In the genomic region with DNA sequence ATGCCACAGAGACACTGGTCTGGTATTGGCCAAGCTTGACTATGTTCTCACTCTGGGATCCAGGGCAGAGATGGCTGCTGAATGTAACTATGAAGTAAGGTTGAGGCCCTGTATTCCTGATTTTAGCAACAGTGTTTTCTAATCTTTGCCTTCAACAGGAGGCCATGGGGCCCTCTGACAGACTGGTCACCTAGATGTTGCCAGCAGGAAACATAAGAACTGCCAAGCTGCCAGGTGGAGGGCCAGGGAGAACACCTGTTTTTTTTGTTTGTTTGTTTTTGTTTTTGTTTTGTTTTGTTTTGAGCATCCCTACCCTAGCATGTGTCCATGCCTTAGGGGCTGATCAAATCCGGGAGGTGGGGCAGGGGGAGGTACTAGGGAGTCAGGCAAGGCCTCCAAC, we compare ENCODE assay signal across 9 mouse cellular contexts.
"Had no signal": no experiment of that assay in that cellular context is flagged by ENCODE, and none has a peak within 500 bp of the region (broad histone marks: within the 10 kb centered on the region; RNA-seq: fewer than 3 reads in every experiment).

No protein-coding gene starts in this region.

- H3K4me3 ChIP-seq: liver, embryonic 13.5 days; midbrain, embryonic 12.5 days had no signal

- H3K27me3 ChIP-seq: liver, embryonic 13.5 days; midbrain, embryonic 12.5 days had no signal

- H3K4me1 ChIP-seq: liver, embryonic 13.5 days had no signal

- DNase-seq: kidney, postnatal 14 days; kidney, postnatal 4 days; liver, embryonic 13.5 days; lung, adult 2 months; lung, postnatal 14 days; lung, postnatal 4 days; thymus, adult 18-20 months; thymus, postnatal 36 days had no signal

- H3K27ac ChIP-seq: liver, embryonic 13.5 days; midbrain, embryonic 12.5 days had no signal
